14 mouse cellular contexts compared by ENCODE assay signal in genomic region chr14:17906931-17907330, GRCm38 (mm10).
A peak's percentile ranks its signal among the peaks of the same experiment; 100 is the strongest.
DNase-seq lines count a peak whose midpoint lies in the region.
"Had no signal": no experiment of that assay in that cellular context is flagged by ENCODE, and none has a peak within 500 bp of the region (broad histone marks: within the 10 kb centered on the region; RNA-seq: fewer than 3 reads in every experiment).

No protein-coding gene starts in this region.

- DNase-seq in frontal cortex, adult 2 months (ENCODE audit: extremely low spot score in 1 of 2, low spot score in 1 of 2), result peak; percentile 11 to 53
- no peak for DNase-seq in frontal cortex, postnatal 25 days (ENCODE audit: low spot score in 2 of 2)
- DNase-seq in left cerebral cortex, postnatal 14 days (ENCODE audit: low spot score in 2 of 2), result peak; percentile 27 to 39
- DNase-seq in left cerebral cortex, postnatal 4 days, result no peak
- peak; percentile 71 for DNase-seq in brain, adult 2 months (ENCODE audit: low read depth, low spot score)
- DNase-seq in telencephalon, adult 2 months (ENCODE audit: low read depth, low spot score), result peak; percentile 72
- DNase-seq: adrenal gland, adult 8-10 months; adrenal gland, postnatal 25 days; cerebellum, adult 18-20 months; cerebellum, adult 9-10 months; cerebellum, postnatal 14 days; gastrocnemius, adult 2 months; gastrocnemius, postnatal 14 days; heart, adult 11 months had no signal

- intact Hi-C loops in left cerebral cortex, postnatal 14 days (cut with DNase I), result loop anchor here (5.0 kb wide), 1 partner anchor 245 kb away; the partner anchor contains the start of gene Thrb
- intact Hi-C loops in left cerebral cortex, postnatal 4 days (cut with DNase I), result no loop called here

Comparison
In these comparisons a context has a peak if more than half of its experiments do, and no peak if none do; other contexts are left out.
1. DNase-seq: peak in frontal cortex, adult 2 months (2 of 2), left cerebral cortex, postnatal 14 days (2 of 2), brain, adult 2 months (single experiment) and telencephalon, adult 2 months (single experiment); none in frontal cortex, postnatal 25 days (0 of 2) and left cerebral cortex, postnatal 4 days (single experiment).